Mouse (Mus musculus): ENCODE results near the gene Ttll11.

Gene Ttll11

GRCm38 (mm10) chr2:35729077-35730065, 250.3 kb downstream of the Ttll11 start:
- no peak for DNase-seq (ENCODE audit: low spot score in 2 of 2)

DNA sequence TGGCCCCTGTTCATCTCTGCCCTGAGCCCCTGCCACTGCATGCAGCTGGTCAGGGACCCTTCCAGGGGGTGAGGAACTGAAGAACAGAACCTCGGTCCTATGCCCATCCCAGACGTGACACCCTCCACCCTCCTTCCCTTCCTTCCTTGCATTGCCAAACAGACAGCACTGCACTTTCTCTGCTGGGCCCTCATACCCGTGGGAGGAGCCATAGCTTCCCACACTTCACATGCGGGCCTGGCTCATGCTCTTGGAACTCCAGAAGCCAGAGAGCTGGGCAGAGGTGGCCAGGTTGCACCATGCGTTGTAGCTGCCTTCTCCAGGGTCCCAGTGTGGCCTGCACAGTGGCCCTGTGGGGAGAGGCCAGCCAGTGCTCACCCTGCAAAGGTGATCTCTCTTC, 251.1 kb downstream of the Ttll11 start:
- DNase-seq (ENCODE audit: low spot score in 2 of 2) = no peak

DNA sequence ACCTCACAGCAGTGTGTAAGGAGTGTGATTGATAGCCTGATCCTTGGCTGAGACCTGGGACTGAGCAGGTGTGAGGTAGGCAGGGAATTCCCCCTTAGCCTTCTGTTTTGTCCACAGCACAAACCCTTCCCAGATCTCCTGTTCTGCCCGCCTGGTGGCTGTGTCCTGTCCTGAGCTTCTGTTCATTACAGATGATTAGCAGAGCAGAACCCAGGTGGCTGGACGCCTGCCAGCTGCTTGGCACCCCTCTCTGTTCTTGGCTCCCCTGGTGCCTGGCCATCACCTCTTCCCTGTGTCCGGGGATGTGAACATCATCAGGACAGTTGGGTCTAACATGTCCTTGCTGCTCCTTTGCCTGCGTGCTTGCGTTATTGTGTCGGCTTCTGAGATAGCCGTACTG, 256.0 kb downstream of the Ttll11 start:
- peak in 1 of 2 experiments; percentile 68 for DNase-seq (ENCODE audit: low spot score in 2 of 2)

GRCm38 (mm10) chr2:35723267-35723666, 256.4 kb downstream of the Ttll11 start:
- no peak for DNase-seq (ENCODE audit: low spot score in 2 of 2)

DNA sequence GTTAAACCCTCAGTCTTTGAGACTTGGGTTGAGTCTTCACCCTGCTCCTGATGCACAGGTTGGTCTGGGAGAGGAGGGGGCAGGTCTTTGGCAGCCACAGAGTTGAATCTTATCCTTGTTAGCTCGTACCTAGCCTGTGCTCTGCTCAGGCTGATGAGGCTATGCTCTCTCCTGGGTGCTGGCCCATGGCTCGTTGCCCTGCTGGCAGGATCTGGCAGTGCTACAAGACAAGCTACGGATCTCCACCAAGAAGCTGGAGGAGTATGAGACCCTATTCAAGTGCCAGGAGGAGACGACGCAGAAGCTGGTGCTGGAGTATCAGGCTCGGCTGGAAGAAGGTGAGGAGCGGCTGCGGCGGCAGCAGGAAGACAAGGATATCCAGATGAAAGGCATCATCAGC, 256.9 kb downstream of the Ttll11 start:
- DNase-seq (ENCODE audit: low spot score in 2 of 2) = peak in 1 of 2 experiments; percentile 47

- no peak for DNase-seq (ENCODE audit: low spot score in 2 of 2)
Measured at GRCm38 (mm10) chr2:35720956-35721355, 258.8 kb downstream of the Ttll11 start.

DNA sequence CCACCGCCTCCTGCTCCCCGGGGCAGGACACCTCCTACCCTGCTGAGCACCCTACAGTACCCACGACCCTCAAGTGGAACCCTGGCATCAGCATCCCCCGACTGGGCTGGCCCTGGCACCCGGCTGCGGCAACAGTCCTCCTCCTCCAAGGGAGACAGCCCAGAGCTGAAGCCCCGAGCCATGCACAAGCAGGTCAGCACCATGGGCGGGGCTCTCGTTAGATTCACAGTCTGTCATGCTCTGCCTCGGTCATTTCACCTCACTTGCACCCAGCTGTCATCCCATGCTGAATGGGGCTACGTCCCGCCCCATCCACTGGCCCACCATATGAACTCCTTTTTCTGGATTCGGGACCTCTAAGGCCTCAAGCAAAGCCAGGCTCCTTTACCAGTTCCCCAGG, 259.2 kb downstream of the Ttll11 start:
- DNase-seq (ENCODE audit: low spot score in 2 of 2) = no peak

DNA sequence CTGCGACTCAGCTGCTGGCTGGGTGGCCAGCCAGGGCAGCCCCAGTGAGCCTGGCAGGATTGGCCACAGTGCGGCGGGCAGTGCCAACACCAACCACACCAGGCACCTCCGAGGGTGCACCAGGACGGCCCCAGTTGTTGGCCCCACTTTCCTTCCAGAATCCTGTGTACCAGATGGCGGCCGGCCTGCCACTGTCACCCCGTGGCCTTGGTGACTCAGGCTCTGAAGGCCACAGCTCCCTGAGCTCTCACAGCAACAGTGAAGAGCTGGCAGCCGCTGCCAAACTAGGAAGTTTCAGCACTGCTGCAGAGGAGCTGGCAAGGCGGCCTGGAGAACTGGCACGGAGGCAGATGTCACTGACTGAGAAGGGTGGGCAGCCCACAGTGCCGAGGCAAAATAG, 259.6 kb downstream of the Ttll11 start:
- peak in 1 of 2 experiments; percentile 65 for DNase-seq (ENCODE audit: low spot score in 2 of 2)

DNA sequence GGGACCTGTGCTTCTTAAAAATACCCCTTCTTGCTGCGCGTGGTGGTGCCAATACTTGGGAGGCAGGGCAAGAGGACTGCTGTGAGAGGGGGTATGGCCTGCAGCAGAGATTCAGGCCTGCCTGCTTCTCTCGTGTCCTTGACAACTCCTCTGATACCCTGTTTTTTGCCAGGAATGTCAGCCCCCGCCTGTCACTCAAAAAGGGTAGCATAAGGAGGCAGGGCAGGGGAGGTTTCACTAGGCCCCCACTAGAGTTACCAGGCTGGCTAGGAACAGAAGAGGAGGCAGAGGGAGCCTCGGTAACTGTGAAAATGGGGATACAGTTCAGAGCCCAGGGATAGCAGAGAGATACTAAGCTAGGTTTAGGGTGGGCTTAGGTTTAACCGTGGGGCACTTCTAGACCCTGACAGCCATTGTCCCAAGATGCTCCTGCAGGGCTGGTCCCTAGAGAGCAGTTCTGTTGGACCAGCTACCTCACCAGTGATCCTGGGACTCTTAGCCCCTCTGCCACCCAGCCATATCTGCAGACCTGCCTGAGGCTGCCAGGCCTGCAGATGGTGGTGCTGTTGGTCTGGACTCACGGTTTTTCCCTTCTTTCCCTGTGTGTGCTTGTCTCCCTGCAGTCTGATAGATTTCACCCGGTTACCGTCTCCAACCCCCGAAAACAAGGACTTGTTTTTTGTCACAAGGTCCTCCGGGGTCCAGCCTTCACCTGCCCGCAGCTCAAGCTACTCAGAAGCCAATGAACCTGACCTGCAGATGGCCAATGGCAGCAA, 260.3 kb downstream of the Ttll11 start:
- no peak for DNase-seq (ENCODE audit: low spot score in 2 of 2)

GRCm38 (mm10) chr2:35718662-35719061, 261.1 kb downstream of the Ttll11 start:
- no peak for DNase-seq (ENCODE audit: low spot score in 2 of 2)

DNA sequence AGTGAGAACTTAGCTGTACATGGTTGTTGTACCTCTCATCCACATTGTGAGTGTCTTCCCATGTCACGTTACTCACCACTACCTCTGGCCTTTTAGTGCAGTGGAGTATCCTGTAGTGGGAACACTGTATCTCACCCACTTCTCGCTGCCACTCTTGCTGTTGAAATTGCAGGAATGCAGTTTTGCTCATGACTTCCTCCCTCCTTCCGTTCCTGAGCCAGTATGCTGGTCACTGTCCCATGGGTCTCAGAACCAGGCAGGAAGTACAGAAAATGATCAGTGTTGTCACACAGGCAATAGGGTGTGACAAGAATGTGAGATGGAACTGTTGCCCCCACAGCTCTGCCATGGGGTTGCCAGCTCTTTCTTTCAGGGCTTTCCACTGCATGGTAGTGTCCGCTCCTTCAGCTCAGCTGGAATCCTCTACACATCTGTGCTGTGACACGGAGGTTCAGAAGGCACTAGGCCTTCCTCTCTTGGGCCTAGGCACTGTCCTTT, 261.7 kb downstream of the Ttll11 start:
- DNase-seq (ENCODE audit: low spot score in 2 of 2) = no peak

- no peak for DNase-seq (ENCODE audit: low spot score in 2 of 2)
Measured at GRCm38 (mm10) chr2:35716175-35716574, 263.5 kb downstream of the Ttll11 start.

DNA sequence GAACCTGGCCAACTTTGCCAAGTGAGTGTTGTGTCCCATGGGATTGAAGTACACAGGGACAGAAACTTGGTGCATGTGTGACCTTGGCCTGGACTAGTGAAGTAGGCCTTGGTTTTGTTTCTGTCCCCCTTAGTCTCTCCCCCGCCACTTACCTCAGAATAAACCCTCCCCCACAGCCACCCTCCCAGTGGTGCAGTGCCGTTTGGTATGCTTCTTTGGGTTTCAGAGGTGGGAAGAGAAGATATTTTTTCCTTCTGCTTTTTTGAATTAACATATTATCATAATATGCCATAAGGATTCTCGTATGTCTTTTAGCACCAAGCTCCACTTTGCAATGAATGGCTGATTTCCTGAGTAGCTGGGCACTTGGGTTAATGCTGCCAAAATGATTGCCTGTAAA, 264.2 kb downstream of the Ttll11 start:
- no peak for DNase-seq (ENCODE audit: low spot score in 2 of 2)

- no peak for DNase-seq (ENCODE audit: low spot score in 2 of 2)
Measured at GRCm38 (mm10) chr2:35714742-35715167, 265.0 kb downstream of the Ttll11 start.

GRCm38 (mm10) chr2:35713460-35713859, 266.3 kb downstream of the Ttll11 start:
- DNase-seq (ENCODE audit: low spot score in 2 of 2) = no peak

- no peak for DNase-seq (ENCODE audit: low spot score in 2 of 2)
Measured at GRCm38 (mm10) chr2:35712611-35713010, 267.1 kb downstream of the Ttll11 start.

- no peak for DNase-seq (ENCODE audit: low spot score in 2 of 2)
Measured at GRCm38 (mm10) chr2:35703241-35703640, 276.5 kb downstream of the Ttll11 start.

GRCm38 (mm10) chr2:35702608-35703007, 277.1 kb downstream of the Ttll11 start:
- DNase-seq (ENCODE audit: low spot score in 2 of 2) = no peak

GRCm38 (mm10) chr2:35702001-35702400, 277.7 kb downstream of the Ttll11 start:
- no peak for DNase-seq (ENCODE audit: low spot score in 2 of 2)

Measured in cerebellum, postnatal 4 days (tissue).